ENCODE assay signal across 12 mouse cellular contexts in genomic region chrX:104853610-104854009, GRCm38 (mm10). TPM values are rescaled to one million over a fixed set of nuclear protein-coding genes. Genes with fewer than 3 reads are reported as not detected.
A peak's percentile ranks its signal among the peaks of the same experiment; 100 is the strongest.
DNase-seq lines count a peak whose midpoint lies in the region; ATAC-seq lines count a peak whose summit lies in the region.
"Had no signal": no experiment of that assay in that cellular context is flagged by ENCODE, and none has a peak within 500 bp of the region (broad histone marks: within the 10 kb centered on the region; RNA-seq: fewer than 3 reads in every experiment).

No protein-coding gene starts in this region.

- ATAC-seq in heart, embryonic 12.5 days (ENCODE audit: insufficient number of reproducible peaks, low FRiP score), result no peak
- ATAC-seq in hindbrain, embryonic 16.5 days, result no peak

- WGBS in heart, embryonic 12.5 days, result 20% methylated on average over 9 of the region's 9 CpGs
- 28% methylated on average over 9 of the region's 9 CpGs for WGBS in hindbrain, embryonic 16.5 days

- H3K4me2 ChIP-seq in heart, embryonic 12.5 days, result peak overlapping the region; percentile 46
- H3K4me2 ChIP-seq in hindbrain, embryonic 16.5 days (ENCODE audit: low read length), result peak overlapping the region; percentile 21

- H3K36me3 ChIP-seq in heart, embryonic 12.5 days, result no peaks in the 10 kb centered on the region
- H3K36me3 ChIP-seq in hindbrain, embryonic 16.5 days (ENCODE audit: control insufficient read depth, insufficient read depth, low read length), result no peaks in the 10 kb centered on the region

- no peaks in the 10 kb centered on the region for H3K4me1 ChIP-seq in heart, embryonic 12.5 days (replicated peaks)
- no peaks in the 10 kb centered on the region for H3K4me1 ChIP-seq in hindbrain, embryonic 16.5 days (ENCODE audit: control insufficient read depth, insufficient read depth, low read depth, low read length)

- no peaks in the 10 kb centered on the region for H3K9me3 ChIP-seq in heart, embryonic 12.5 days (replicated peaks)
- no peaks in the 10 kb centered on the region; the same call in 1 of the 2 replicates for H3K9me3 ChIP-seq in hindbrain, embryonic 16.5 days (ENCODE audit: control insufficient read depth, low read length)

- H3K27ac ChIP-seq in heart, embryonic 12.5 days (ENCODE audit: poor library complexity, severe bottlenecking), result no peak overlapping the region
- H3K27ac ChIP-seq in hindbrain, embryonic 16.5 days (ENCODE audit: low read depth, low read length), result no peak overlapping the region

- DNase-seq in heart, postnatal 14 days, result no peak
- peak; percentile 6 for DNase-seq in right cerebral cortex, postnatal 14 days
- no peak for DNase-seq in right cerebral cortex, adult 2 months (ENCODE audit: low spot score in 2 of 2)
- DNase-seq in retina, postnatal 1 day, result peak; percentile 37
- no peak for DNase-seq in frontal cortex, postnatal 14 days (ENCODE audit: low spot score in 2 of 2)
- no peak for DNase-seq in kidney, adult 11 months
- DNase-seq: gastrocnemius, postnatal 14 days; right cerebral cortex, postnatal 25 days had no signal

- intact Hi-C loops in heart, postnatal 14 days (cut with DNase I), result no loop called here

- H3K4me3 ChIP-seq in heart, embryonic 12.5 days, result no peak overlapping the region
- H3K4me3 ChIP-seq in hindbrain, embryonic 16.5 days (ENCODE audit: low read length), result no peak overlapping the region
- H3K4me3 ChIP-seq: megakaryocyte, embryonic 14.5 days had no signal

- H3K9ac ChIP-seq in heart, embryonic 12.5 days, result no peak overlapping the region
- no peak overlapping the region for H3K9ac ChIP-seq in hindbrain, embryonic 16.5 days (ENCODE audit: low read depth, low read length)

- peaks cover 13% of the 10 kb centered on the region; the same call in 1 of the 2 replicates for H3K27me3 ChIP-seq in heart, embryonic 12.5 days (replicated peaks)
- peaks cover 6% of the 10 kb centered on the region; the same call in 1 of the 2 replicates for H3K27me3 ChIP-seq in hindbrain, embryonic 16.5 days (replicated peaks; ENCODE audit: control insufficient read depth, insufficient read depth, low read length)

RNA-seq across cellular contexts. Expression of gene Magee2, which starts 3.5 kb away (rescaled TPM):
- 1.8 TPM in 2 replicates for polyA plus RNA-seq in heart, embryonic 12.5 days (2016; fragmentation: Nextera tagmentation; extraction: Ambion mirVana)
- total RNA-seq in heart, postnatal 14 days (2021), result not detected
- 35.9 and 40.3 TPM in 2 replicates for polyA plus RNA-seq in hindbrain, embryonic 16.5 days (2015; fragmentation: Nextera tagmentation; extraction: Ambion mirVana)
- polyA plus RNA-seq: C2C12 had no signal

Comparison
In these comparisons a context has a peak if more than half of its experiments do, and no peak if none do; other contexts are left out.
1. DNase-seq: peak in right cerebral cortex, postnatal 14 days (single experiment) and retina, postnatal 1 day (single experiment); none in heart, postnatal 14 days (0 of 2), right cerebral cortex, adult 2 months (0 of 2), frontal cortex, postnatal 14 days (0 of 2) and kidney, adult 11 months (single experiment).
2. RNA of gene Magee2, which starts 3.5 kb away (polyA plus RNA-seq): 35.9 to 40.3 TPM in hindbrain, embryonic 16.5 days; 1.8 TPM in heart, embryonic 12.5 days; every median in the first group is over 10 times any median in the second.